Comparison of ENCODE assay signal across 8 mouse cellular contexts in the genomic region with DNA sequence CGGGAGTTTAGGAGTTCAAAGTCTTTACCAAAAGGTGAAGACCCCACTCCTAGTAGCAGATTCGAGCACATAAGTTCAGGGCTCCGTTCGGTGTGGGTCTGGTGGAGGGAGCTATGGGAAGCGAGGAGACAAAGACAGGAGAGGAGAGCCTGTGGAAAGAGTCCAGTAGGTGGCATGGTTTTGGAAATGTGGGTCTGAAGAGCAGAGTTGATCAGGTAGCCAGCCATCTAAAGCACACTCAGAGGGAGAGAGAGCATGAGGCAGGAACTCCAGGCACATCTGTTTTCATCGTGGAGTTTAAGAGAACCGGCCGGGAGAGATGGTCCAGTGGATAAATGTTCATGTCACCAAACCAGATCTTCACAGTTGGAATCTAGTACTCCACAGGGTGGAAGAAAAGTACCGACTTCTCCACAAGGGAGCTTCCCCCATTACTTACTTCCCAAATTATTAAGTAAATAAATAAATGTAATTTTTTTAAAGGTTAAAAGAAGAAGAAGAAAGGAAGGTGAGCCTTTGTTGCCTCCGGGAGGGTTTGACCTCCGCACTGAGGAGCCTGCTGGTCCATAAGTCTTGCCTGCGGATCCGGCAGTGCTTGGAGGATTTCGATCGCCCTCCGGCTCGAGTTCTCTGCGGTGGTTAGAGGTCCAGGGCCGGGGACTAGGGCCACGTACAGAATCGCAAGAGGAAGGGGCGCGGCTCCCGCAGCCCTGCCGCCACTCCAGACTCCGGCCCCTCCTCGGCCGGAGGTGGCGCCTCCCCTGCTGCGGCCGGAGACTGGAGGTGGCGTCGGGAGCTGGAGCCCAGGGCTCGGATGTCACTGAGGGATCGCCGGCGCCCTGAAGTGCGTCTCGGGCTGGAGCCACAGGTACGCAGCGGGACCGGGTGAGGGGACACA. TPM values are rescaled to one million over a fixed set of nuclear protein-coding genes. Genes with fewer than 3 reads are reported as not detected.
DNase-seq lines count a peak whose midpoint lies in the region; ATAC-seq and TF ChIP-seq lines count a peak whose summit lies in the region.

TSS of gene Gm10447 (minus strand) at position 637 of the 898 bp plus-strand sequence.
TSS of gene Shroom1 (plus strand) at position 732 of the 898 bp plus-strand sequence.

- peak; percentile 77 for ATAC-seq in embryonic facial prominence, embryonic 11.5 days (replicated peaks; ENCODE audit: insufficient number of reproducible peaks, low FRiP score, low TSS enrichment, low read depth)
- peak; percentile 89 for ATAC-seq in heart, embryonic 12.5 days (ENCODE audit: insufficient number of reproducible peaks, low FRiP score)
- peak; percentile 92 for ATAC-seq in kidney, embryonic 15.5 days (replicated peaks; ENCODE audit: low FRiP score)

- H3K4me2 ChIP-seq in embryonic facial prominence, embryonic 11.5 days (ENCODE audit: low read depth, low read length) = peak within 1 kb of the TSS; percentile 84
- peak within 1 kb of the TSS; percentile 87 for H3K4me2 ChIP-seq in heart, embryonic 12.5 days
- peak within 1 kb of the TSS; percentile 97 for H3K4me2 ChIP-seq in kidney, embryonic 15.5 days

- peak; percentile 27 to 44 for DNase-seq in layer of hippocampus, postnatal 10 days (ENCODE audit: low spot score in 2 of 2)
- no peak for DNase-seq in layer of hippocampus, postnatal 14 days (ENCODE audit: low spot score in 2 of 2)
- DNase-seq in embryonic facial prominence, embryonic 11.5 days (ENCODE audit: low spot score) = peak; percentile 77
- DNase-seq in lung, postnatal 10 days = peak; percentile 71
- no peak for DNase-seq in right cerebral cortex, postnatal 14 days

- peak within 1 kb of the TSS; percentile 51 for H3K4me3 ChIP-seq in embryonic facial prominence, embryonic 11.5 days (ENCODE audit: low read depth, low read length)
- H3K4me3 ChIP-seq in heart, embryonic 12.5 days = peak within 1 kb of the TSS; percentile 58
- peak within 1 kb of the TSS; percentile 58 for H3K4me3 ChIP-seq in kidney, embryonic 15.5 days (replicated peaks)
- H3K4me3 ChIP-seq in small intestine, adult 2 months (ENCODE audit: low read depth, low read length) = peak within 1 kb of the TSS; percentile 68

- no peaks in the 10 kb centered on the region for H3K9me3 ChIP-seq in embryonic facial prominence, embryonic 11.5 days (replicated peaks; ENCODE audit: control insufficient read depth, low read length)
- no peaks in the 10 kb centered on the region for H3K9me3 ChIP-seq in heart, embryonic 12.5 days (replicated peaks)
- H3K9me3 ChIP-seq in kidney, embryonic 15.5 days (replicated peaks) = no peaks in the 10 kb centered on the region

- no peaks in the 10 kb centered on the region for H3K36me3 ChIP-seq in embryonic facial prominence, embryonic 11.5 days (replicated peaks; ENCODE audit: control insufficient read depth, insufficient read depth, low read depth, low read length)
- no peaks in the 10 kb centered on the region for H3K36me3 ChIP-seq in heart, embryonic 12.5 days
- H3K36me3 ChIP-seq in kidney, embryonic 15.5 days = no peaks in the 10 kb centered on the region
- H3K36me3 ChIP-seq in small intestine, adult 2 months (ENCODE audit: control insufficient read depth, insufficient read depth, low read length) = no peaks in the 10 kb centered on the region

- TF ChIP-seq CTCF in small intestine, adult 2 months (IDR thresholded peaks at IDR 0.05; ENCODE audit: extremely low read depth, insufficient read length, insufficient replicate concordance, low read depth, low read length) = no peak; the same call in 1 of the 2 replicates

- peak within 1 kb of the TSS; percentile 67 for H3K9ac ChIP-seq in embryonic facial prominence, embryonic 11.5 days (replicated peaks; ENCODE audit: low read length)
- H3K9ac ChIP-seq in heart, embryonic 12.5 days = peak within 1 kb of the TSS; percentile 75
- peak within 1 kb of the TSS; percentile 60 for H3K9ac ChIP-seq in kidney, embryonic 15.5 days

- H3K27me3 ChIP-seq in embryonic facial prominence, embryonic 11.5 days (ENCODE audit: control insufficient read depth, insufficient read depth, low read length) = peaks cover 9% of the 10 kb centered on the region
- peaks cover 24% of the 10 kb centered on the region for H3K27me3 ChIP-seq in heart, embryonic 12.5 days (replicated peaks)
- H3K27me3 ChIP-seq in kidney, embryonic 15.5 days = peaks cover 25% of the 10 kb centered on the region
- no peaks in the 10 kb centered on the region for H3K27me3 ChIP-seq in small intestine, adult 2 months (ENCODE audit: control insufficient read depth, insufficient read depth, low read length)

- no peak within 1 kb of the TSS for H3K27ac ChIP-seq in embryonic facial prominence, embryonic 11.5 days (replicated peaks; ENCODE audit: low read depth, low read length)
- peak within 1 kb of the TSS; percentile 33; the same call in 1 of the 2 replicates for H3K27ac ChIP-seq in heart, embryonic 12.5 days (ENCODE audit: poor library complexity, severe bottlenecking)
- 0 out of 2 replicates have a peak within 1 kb of the TSS, but pooled peaks have one; percentile 46 for H3K27ac ChIP-seq in kidney, embryonic 15.5 days
- peak within 1 kb of the TSS; percentile 23; the same call in 1 of the 2 replicates for H3K27ac ChIP-seq in small intestine, adult 2 months (ENCODE audit: insufficient read depth, low read depth, low read length)

- H3K4me1 ChIP-seq in embryonic facial prominence, embryonic 11.5 days (ENCODE audit: control insufficient read depth, insufficient read depth, low read length) = no peaks in the 10 kb centered on the region
- H3K4me1 ChIP-seq in heart, embryonic 12.5 days (replicated peaks) = no peaks in the 10 kb centered on the region; the same call in 1 of the 2 replicates
- peaks cover 18% of the 10 kb centered on the region for H3K4me1 ChIP-seq in kidney, embryonic 15.5 days
- H3K4me1 ChIP-seq in small intestine, adult 2 months (ENCODE audit: control insufficient read depth, insufficient read depth, insufficient read length, low read length) = peaks cover 8% of the 10 kb centered on the region; the same call in 1 of the 2 replicates

- WGBS in embryonic facial prominence, embryonic 11.5 days = 3% methylated on average over 42 of the region's 42 CpGs
- WGBS in heart, embryonic 12.5 days = 3% methylated on average over 42 of the region's 42 CpGs
- WGBS in kidney, embryonic 15.5 days = 2% methylated on average over 42 of the region's 42 CpGs
- 3% methylated on average over 42 of the region's 42 CpGs for WGBS in small intestine, adult 2 months

- TF ChIP-seq POLR2A in small intestine, adult 2 months (IDR thresholded peaks at IDR 0.05; ENCODE audit: low read depth, low read length) = peak; percentile 49; the same call in 1 of the 2 replicates

RNA-seq across cellular contexts. Expression of gene Gm10447, which starts in this region (rescaled TPM):
- under 1 TPM in 1 of 2 experiments, not detected in 1; 0.21 TPM for total RNA-seq in layer of hippocampus, postnatal 10 days (2021)
- under 1 TPM in 1 of 2 experiments, not detected in 1; 0.26 TPM for total RNA-seq in layer of hippocampus, postnatal 14 days (2021)
- polyA plus RNA-seq in embryonic facial prominence, embryonic 11.5 days (2014; fragmentation: Nextera tagmentation; extraction: Ambion mirVana) = 0.14 TPM in 1 of 2 replicates, not detected in the other
- polyA plus RNA-seq in heart, embryonic 12.5 days (2016; fragmentation: Nextera tagmentation; extraction: Ambion mirVana) = 0.11 and 0.15 TPM in 2 replicates
- polyA plus RNA-seq in kidney, embryonic 15.5 days (2015; fragmentation: Nextera tagmentation; extraction: Ambion mirVana) = not detected in 2 replicates
- 0.04 TPM in 1 of 2 replicates, not detected in the other for polyA plus RNA-seq in small intestine, adult 2 months (2012; rRNA removed)

RNA-seq across cellular contexts. Expression of gene Shroom1, which starts in this region (rescaled TPM):
- 1 to 10 TPM; 3.1 to 3.2 TPM for total RNA-seq in layer of hippocampus, postnatal 10 days (2021)
- total RNA-seq in layer of hippocampus, postnatal 14 days (2021) = 1 to 10 TPM; 4.0 to 4.5 TPM
- 2.3 and 3.3 TPM in 2 replicates for polyA plus RNA-seq in embryonic facial prominence, embryonic 11.5 days (2014; fragmentation: Nextera tagmentation; extraction: Ambion mirVana)
- polyA plus RNA-seq in heart, embryonic 12.5 days (2016; fragmentation: Nextera tagmentation; extraction: Ambion mirVana) = 5.3 and 5.8 TPM in 2 replicates
- 1.7 and 2.3 TPM in 2 replicates for polyA plus RNA-seq in kidney, embryonic 15.5 days (2015; fragmentation: Nextera tagmentation; extraction: Ambion mirVana)
- 2.6 and 3.0 TPM in 2 replicates for polyA plus RNA-seq in small intestine, adult 2 months (2012; rRNA removed)

Comparison
In these comparisons a context has a peak if more than half of its experiments do, and no peak if none do; other contexts are left out.
1. DNase-seq: peak in layer of hippocampus, postnatal 10 days (2 of 2), embryonic facial prominence, embryonic 11.5 days (single experiment) and lung, postnatal 10 days (single experiment); none in layer of hippocampus, postnatal 14 days (0 of 2) and right cerebral cortex, postnatal 14 days (single experiment).
2. Peak in every context shown above with its lines, with median percentiles within 50 percentile points of each other: ATAC-seq, H3K4me2 ChIP-seq, H3K4me3 ChIP-seq and H3K9ac ChIP-seq.